Mouse (Mus musculus) heart, adult 8-10 months (tissue): Measurements from ENCODE around the gene Ttc26. TPM values are rescaled to one million over a fixed set of nuclear protein-coding genes. Genes with fewer than 3 reads are reported as not detected.
"Not testable (repeated sequence)": the region's sequence is repeated elsewhere in the genome, so short reads cannot be mapped to it uniquely, and the experiment has no call there.

Experiments used
- DNase-seq: peaks from one replicate; pipeline ENCODE4 v3.0.0; 2022; ENCODE audit warnings: low spot score
- total RNA-seq, 4 experiments: library from RNA; stranded (reverse); gene quantifications; 2 replicates each; pipeline ENCODE4 v1.2.4; 2022

The Ttc26 gene
- total RNA-seq, 4 experiments from 2014 or later: 1.3 to 2.1 (median 1.8) TPM

- DNase-seq: not testable (repeated sequence)
Observed at GRCm38 (mm10) chr6:38456425-38456824, 75.2 kb downstream of the Ttc26 start.

- DNase-seq: no peak
Observed at GRCm38 (mm10) chr6:38458075-38458474, 76.8 kb downstream of the Ttc26 start.

DNA sequence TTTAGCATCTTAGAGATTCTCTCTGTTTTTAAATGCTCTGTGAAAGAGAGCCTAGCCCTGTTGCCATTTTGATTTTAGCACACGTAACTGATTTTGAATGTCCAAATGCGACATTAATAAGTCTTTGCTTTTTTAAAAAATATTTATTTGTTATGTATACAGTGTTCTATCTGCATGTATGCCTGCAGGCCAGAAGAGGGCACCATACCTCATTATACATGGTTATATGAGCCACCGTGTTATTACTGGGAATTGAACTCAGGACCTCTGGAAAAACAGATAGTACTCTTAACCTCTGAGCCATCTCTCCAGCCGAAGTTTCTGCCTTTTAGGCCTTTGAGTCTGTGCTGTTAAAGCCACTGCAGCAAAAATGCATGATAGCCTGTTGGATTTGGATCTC lies 88.3 kb downstream of the Ttc26 start:
- no peak for DNase-seq

Other genes with a start within 250 kb of the Ttc26 start
- 1 to 10 TPM; 1.7 to 2.1 (median 1.9) TPM for gene D630045J12Rik, start 127.5 kb upstream of the Ttc26 start, total RNA-seq
- gene Zc3hav1l, start 82.2 kb upstream of the Ttc26 start, total RNA-seq: 1 to 10 TPM; 1.0 to 1.6 (median 1.3) TPM
- gene Zc3hav1, start 26.9 kb upstream of the Ttc26 start, total RNA-seq: 10 to 100 TPM; 13.8 to 15.5 (median 14.6) TPM
- gene Ubn2, start 52.5 kb downstream of the Ttc26 start, total RNA-seq: 10 to 100 TPM; 18.4 to 25.2 (median 21.4) TPM
- 100 to 1,000 TPM; 234 to 298 (median 248) TPM for gene Fmc1, start 152.0 kb downstream of the Ttc26 start, total RNA-seq
- 100 to 1,000 TPM in 1 of 4 experiments, 10 to 100 TPM in 3; 84.5 to 120 (median 91.4) TPM for gene Luc7l2, start 169.9 kb downstream of the Ttc26 start, total RNA-seq